Mouse (Mus musculus): ENCODE measurements at regions not wholly inside any gene's neighbourhood (a gene's known extent, or its start where the extent isn't known, plus 50 kb on each side); places are given as distances from the start of the nearest gene placed in this dataset.

GRCm38 (mm10) chr2:79183034-79183630 lies 72.1 kb upstream of the Itga4 start:
- Histone ChIP-seq H3K9me3 (replicated peaks; ENCODE audit: low read length) (no peaks in the 10 kb centered on the region), H3K27me3 (replicated peaks) (no peaks in the 10 kb centered on the region), H3K36me3 (replicated peaks in 1 of 2; ENCODE audit: control insufficient read depth in 1 of 2, insufficient read depth in 1 of 2, low read length in 1 of 2) (no peaks in the 10 kb centered on the region), H3K4me3 (replicated peaks in 1 of 3; ENCODE audit: low read depth in 2 of 3, low read length in 2 of 3, poor library complexity in 1 of 3) (no peak overlapping the region), H3K9ac (ENCODE audit: insufficient read depth, low read depth) (no peak overlapping the region), H3K27ac (ENCODE audit: insufficient read depth, low read depth) (no peak overlapping the region), H3K79me2 (replicated peaks; ENCODE audit: control insufficient read depth, extremely low read depth, insufficient read depth, poor library complexity, severe bottlenecking) (no peaks in the 10 kb centered on the region), H3K4me2 (ENCODE audit: insufficient read depth, low read depth, poor library complexity, severe bottlenecking) (no peak overlapping the region), H3K4me1 (ENCODE audit: control insufficient read depth in 1 of 2, insufficient read depth in 2 of 2) (peaks cover 5 to 10% of the 10 kb centered on the region in 2 experiments)
- DNase-seq (ENCODE audit: extremely low read depth): no peak
- TF ChIP-seq BHLHE40 (IDR thresholded peaks at IDR 0.05; ENCODE audit: low read depth, low read length) (no peak), MYC (IDR thresholded peaks at IDR 0.05; ENCODE audit: low read depth, low read length) (no peak), USF1 (IDR thresholded peaks at IDR 0.05; ENCODE audit: low read depth, low read length) (no peak), KAT2A (IDR thresholded peaks at IDR 0.05; ENCODE audit: insufficient replicate concordance, low read length) (no peak), ZMIZ1 (IDR thresholded peaks at IDR 0.05; ENCODE audit: low read depth, low read length) (no peak), USF2 (conservative IDR thresholded peaks at IDR 0.05; ENCODE audit: low read depth, low read length) (no peak), ZKSCAN1 (IDR thresholded peaks at IDR 0.05; ENCODE audit: borderline replicate concordance, low read depth, low read length) (no peak), JUND (conservative IDR thresholded peaks at IDR 0.05; ENCODE audit: low read depth, low read length) (no peak), MAZ (IDR thresholded peaks at IDR 0.05; ENCODE audit: low read depth, low read length) (no peak), MAX (IDR thresholded peaks at IDR 0.05; ENCODE audit: low read length) (no peak), E2F4 (IDR thresholded peaks at IDR 0.05; ENCODE audit: insufficient replicate concordance, low read depth, low read length) (no peak), SIN3A (IDR thresholded peaks at IDR 0.05; ENCODE audit: low read length) (no peak), POLR2A (IDR thresholded peaks at IDR 0.05; ENCODE audit: low read depth, low read length) (no peak), TBP (conservative IDR thresholded peaks at IDR 0.05; ENCODE audit: low read depth, low read length) (no peak), POLR2AphosphoS2 (IDR thresholded peaks at IDR 0.05; ENCODE audit: low read depth, low read length) (no peak), CTCF (conservative IDR thresholded peaks at IDR 0.05 in 1 of 2, IDR thresholded peaks at IDR 0.05 in 1 of 2; ENCODE audit: low read depth in 2 of 2, low read length in 2 of 2) (no peak), ZC3H11A (IDR thresholded peaks at IDR 0.05; ENCODE audit: low read depth, low read length) (no peak)
- in situ Hi-C loops (cut with MboI; ENCODE audit: low pct_ligation_motif_present, low pct_unique_long_range_greater_than_20kb, low sequenced_read_pairs): no loop called here
- dilution Hi-C loops (cut with MboI; ENCODE audit: extremely low pct_ligation_motif_present, extremely low pct_unique_long_range_greater_than_20kb, low sequenced_read_pairs): no loop called here

- Histone ChIP-seq H3K27ac (ENCODE audit: insufficient read depth, low read depth) (no peak overlapping the region), H3K4me3 (replicated peaks in 1 of 3; ENCODE audit: low read depth in 2 of 3, low read length in 2 of 3, poor library complexity in 1 of 3) (no peak overlapping the region), H3K4me2 (ENCODE audit: insufficient read depth, low read depth, poor library complexity, severe bottlenecking) (no peak overlapping the region), H3K79me2 (replicated peaks; ENCODE audit: control insufficient read depth, extremely low read depth, insufficient read depth, poor library complexity, severe bottlenecking) (no peaks in the 10 kb centered on the region), H3K36me3 (replicated peaks in 1 of 2; ENCODE audit: control insufficient read depth in 1 of 2, insufficient read depth in 1 of 2, low read length in 1 of 2) (no peaks in the 10 kb centered on the region), H3K27me3 (replicated peaks) (no peaks in the 10 kb centered on the region), H3K4me1 (ENCODE audit: control insufficient read depth in 1 of 2, insufficient read depth in 2 of 2) (peaks cover 0 to 10% of the 10 kb centered on the region in 2 experiments; a peak in 2 of 4 replicates), H3K9me3 (replicated peaks; ENCODE audit: low read length) (no peaks in the 10 kb centered on the region), H3K9ac (ENCODE audit: insufficient read depth, low read depth) (no peak overlapping the region)
- in situ Hi-C loops (cut with MboI; ENCODE audit: low pct_ligation_motif_present, low pct_unique_long_range_greater_than_20kb, low sequenced_read_pairs): no loop called here
- dilution Hi-C loops (cut with MboI; ENCODE audit: extremely low pct_ligation_motif_present, extremely low pct_unique_long_range_greater_than_20kb, low sequenced_read_pairs): no loop called here
- no peak for TF ChIP-seq CTCF (conservative IDR thresholded peaks at IDR 0.05 in 1 of 2, IDR thresholded peaks at IDR 0.05 in 1 of 2; ENCODE audit: low read depth in 2 of 2, low read length in 2 of 2)
- TF ChIP-seq JUN (IDR thresholded peaks at IDR 0.05; ENCODE audit: insufficient read depth, low read depth, low read length): no peak
- TF ChIP-seq EP300 (IDR thresholded peaks at IDR 0.05; ENCODE audit: low read length): no peak
- no peak for TF ChIP-seq NELFE (IDR thresholded peaks at IDR 0.05; ENCODE audit: low read depth, low read length)
- TF ChIP-seq BHLHE40 (IDR thresholded peaks at IDR 0.05; ENCODE audit: low read depth, low read length): no peak
- no peak for TF ChIP-seq USF2 (conservative IDR thresholded peaks at IDR 0.05; ENCODE audit: low read depth, low read length)
- no peak for TF ChIP-seq MYC (IDR thresholded peaks at IDR 0.05; ENCODE audit: low read depth, low read length)
- TF ChIP-seq MXI1 (IDR thresholded peaks at IDR 0.05; ENCODE audit: low read depth, low read length): no peak
- TF ChIP-seq RAD21 (IDR thresholded peaks at IDR 0.05; ENCODE audit: low read depth, low read length): no peak
- no peak for TF ChIP-seq CHD2 (IDR thresholded peaks at IDR 0.05; ENCODE audit: low read length)
- no peak for TF ChIP-seq PAX5 (IDR thresholded peaks at IDR 0.05; ENCODE audit: low read length)
- DNase-seq (ENCODE audit: extremely low read depth): no peak
Observed at GRCm38 (mm10) chr2:79185234-79186101, 69.8 kb upstream of the Itga4 start.
